Mouse (Mus musculus): ENCODE results near the gene Lrrc3c. TPM values are rescaled to one million over a fixed set of nuclear protein-coding genes. Genes with fewer than 3 reads are reported as not detected.

Gene Lrrc3c
- polyA plus RNA-seq, 1 experiment = not detected

- Histone ChIP-seq H3K27me3 (ENCODE audit: control insufficient read depth, insufficient read depth, insufficient read length) (peaks cover 51% of the 10 kb centered on the region), H3ac (ENCODE audit: control insufficient read depth, insufficient read length, low read depth) (no peak overlapping the region), H3K36me3 (ENCODE audit: control insufficient read depth, insufficient read depth) (no peaks in the 10 kb centered on the region), H3K79me3 (ENCODE audit: low read depth) (no peaks in the 10 kb centered on the region), H3K79me2 (ENCODE audit: control insufficient read depth, insufficient read depth) (no peaks in the 10 kb centered on the region), H3K4me3 (ENCODE audit: insufficient read depth, poor library complexity, severe bottlenecking) (no peak overlapping the region)
- TF ChIP-seq MYOG (IDR thresholded peaks at IDR 0.05; ENCODE audit: control insufficient read depth, extremely low read depth, insufficient read length) (no peak), USF1 (IDR thresholded peaks at IDR 0.05; ENCODE audit: low read depth) (no peak), MAX (IDR thresholded peaks at IDR 0.05) (no peak)
These were observed 47.9 kb downstream of the Lrrc3c start for GRCm38 (mm10) chr11:98645946-98646345.

GRCm38 (mm10) chr11:98646459-98646858 is 48.4 kb downstream of the Lrrc3c start, which contains the start of gene Gsdma2:
Gsdma2 (plus strand) TSS chr11:98646759.
- no peak within 1 kb of the TSS for H3K4me3 ChIP-seq (ENCODE audit: insufficient read depth, poor library complexity, severe bottlenecking)
- peaks cover 49% of the 10 kb centered on the region for H3K27me3 ChIP-seq (ENCODE audit: control insufficient read depth, insufficient read depth, insufficient read length)
- TF ChIP-seq USF1 (IDR thresholded peaks at IDR 0.05; ENCODE audit: low read depth) = no peak
- TF ChIP-seq CTCF (IDR thresholded peaks at IDR 0.05; ENCODE audit: control insufficient read depth, insufficient read depth, insufficient read length) = no peak
- no peak for TF ChIP-seq MAX (IDR thresholded peaks at IDR 0.05)
- TF ChIP-seq MYOD1 (IDR thresholded peaks at IDR 0.05; ENCODE audit: control insufficient read depth, insufficient read length, low read depth) = no peak
- TF ChIP-seq CEBPB (IDR thresholded peaks at IDR 0.05; ENCODE audit: low read depth) = no peak
- no peak for TF ChIP-seq FOSL1 (IDR thresholded peaks at IDR 0.05; ENCODE audit: insufficient read depth, low read length, poor library complexity, severe bottlenecking)
- TF ChIP-seq MYOG (IDR thresholded peaks at IDR 0.05; ENCODE audit: control insufficient read depth, extremely low read depth, insufficient read length) = no peak
- no peaks in the 10 kb centered on the region for H3K79me2 ChIP-seq (ENCODE audit: control insufficient read depth, insufficient read depth)
- H3K79me3 ChIP-seq (ENCODE audit: low read depth) = no peaks in the 10 kb centered on the region
- no peaks in the 10 kb centered on the region for H3K36me3 ChIP-seq (ENCODE audit: control insufficient read depth, insufficient read depth)
- H3ac ChIP-seq (ENCODE audit: control insufficient read depth, insufficient read length, low read depth) = no peak within 1 kb of the TSS

Other genes starting within 250 kb of the Lrrc3c start
- gene Ppp1r1b, start 249.9 kb upstream of the Lrrc3c start, polyA plus RNA-seq (2012; fragmentation: generic; extraction: Trizol) = 0.28 TPM
- 28.3 TPM for gene Stard3, start 239.9 kb upstream of the Lrrc3c start, polyA plus RNA-seq (2012; fragmentation: generic; extraction: Trizol)
- 0.13 TPM for gene Tcap, start 214.5 kb upstream of the Lrrc3c start, polyA plus RNA-seq (2012; fragmentation: generic; extraction: Trizol)
- 0.04 TPM for gene Pnmt, start 211.8 kb upstream of the Lrrc3c start, polyA plus RNA-seq (2012; fragmentation: generic; extraction: Trizol)
- gene Pgap3, start 197.8 kb upstream of the Lrrc3c start, polyA plus RNA-seq (2012; fragmentation: generic; extraction: Trizol) = 6.3 TPM
- gene Erbb2, start 185.8 kb upstream of the Lrrc3c start, polyA plus RNA-seq (2012; fragmentation: generic; extraction: Trizol) = 15.4 TPM
- gene Mien1, start 159.3 kb upstream of the Lrrc3c start, polyA plus RNA-seq (2012; fragmentation: generic; extraction: Trizol) = 73.7 TPM
- not detected for gene Grb7, start 151.9 kb upstream of the Lrrc3c start, polyA plus RNA-seq (2012; fragmentation: generic; extraction: Trizol)
- gene Ikzf3, start 52.3 kb upstream of the Lrrc3c start, polyA plus RNA-seq (2012; fragmentation: generic; extraction: Trizol) = not detected
- gene Zpbp2, start 47.2 kb upstream of the Lrrc3c start, polyA plus RNA-seq (2012; fragmentation: generic; extraction: Trizol) = not detected
- 25.0 TPM for gene Ormdl3, start 10.9 kb upstream of the Lrrc3c start, polyA plus RNA-seq (2012; fragmentation: generic; extraction: Trizol)
- gene Gm12355, start 27.4 kb downstream of the Lrrc3c start, polyA plus RNA-seq (2012; fragmentation: generic; extraction: Trizol) = 0.34 TPM
- gene Gsdma3, start 28.1 kb downstream of the Lrrc3c start, polyA plus RNA-seq (2012; fragmentation: generic; extraction: Trizol) = not detected
- not detected for gene Gsdma2, start 48.5 kb downstream of the Lrrc3c start, polyA plus RNA-seq (2012; fragmentation: generic; extraction: Trizol)
- not detected for gene Gsdma, start 66.1 kb downstream of the Lrrc3c start, polyA plus RNA-seq (2012; fragmentation: generic; extraction: Trizol)
- gene Psmd3, start 84.3 kb downstream of the Lrrc3c start, polyA plus RNA-seq (2012; fragmentation: generic; extraction: Trizol) = 244 TPM
- not detected for gene Csf3, start 103.0 kb downstream of the Lrrc3c start, polyA plus RNA-seq (2012; fragmentation: generic; extraction: Trizol)
- 33.1 TPM for gene Med24, start 131.1 kb downstream of the Lrrc3c start, polyA plus RNA-seq (2012; fragmentation: generic; extraction: Trizol)
- gene Thra, start 142.3 kb downstream of the Lrrc3c start, polyA plus RNA-seq (2012; fragmentation: generic; extraction: Trizol) = 28.1 TPM
- gene Nr1d1, start 177.0 kb downstream of the Lrrc3c start, polyA plus RNA-seq (2012; fragmentation: generic; extraction: Trizol) = 22.3 TPM
- 40.5 TPM for gene Msl1, start 197.2 kb downstream of the Lrrc3c start, polyA plus RNA-seq (2012; fragmentation: generic; extraction: Trizol)
- gene Casc3, start 206.6 kb downstream of the Lrrc3c start, polyA plus RNA-seq (2012; fragmentation: generic; extraction: Trizol) = 24.4 TPM
- 0.66 TPM for gene Rapgefl1, start 238.5 kb downstream of the Lrrc3c start, polyA plus RNA-seq (2012; fragmentation: generic; extraction: Trizol)

Data from C2C12 (cell line).